Mouse (Mus musculus) thymus, adult 2 months (tissue): ENCODE data around the gene Rab37.

ENCODE experiments used
- CTCF ChIP-seq: fragments of 200-500 bp; IDR thresholded peaks from 2 replicates; pipeline ENCODE4 v1.5.1; 2012; ENCODE audit warnings: mild to moderate bottlenecking, control low read depth, low read length, moderate library complexity, borderline replicate concordance; ENCODE audit not compliant: control insufficient read depth, poor library complexity, insufficient read depth; ENCODE audit errors: extremely low read depth
- POLR2A ChIP-seq: fragments of 200-500 bp; IDR thresholded peaks from 2 replicates; pipeline ENCODE4 v1.6.1; 2012; ENCODE audit warnings: mild to moderate bottlenecking, low read length, control low read depth, moderate library complexity; ENCODE audit not compliant: control insufficient read depth, poor library complexity, insufficient read depth; ENCODE audit errors: extremely low read depth

DNA sequence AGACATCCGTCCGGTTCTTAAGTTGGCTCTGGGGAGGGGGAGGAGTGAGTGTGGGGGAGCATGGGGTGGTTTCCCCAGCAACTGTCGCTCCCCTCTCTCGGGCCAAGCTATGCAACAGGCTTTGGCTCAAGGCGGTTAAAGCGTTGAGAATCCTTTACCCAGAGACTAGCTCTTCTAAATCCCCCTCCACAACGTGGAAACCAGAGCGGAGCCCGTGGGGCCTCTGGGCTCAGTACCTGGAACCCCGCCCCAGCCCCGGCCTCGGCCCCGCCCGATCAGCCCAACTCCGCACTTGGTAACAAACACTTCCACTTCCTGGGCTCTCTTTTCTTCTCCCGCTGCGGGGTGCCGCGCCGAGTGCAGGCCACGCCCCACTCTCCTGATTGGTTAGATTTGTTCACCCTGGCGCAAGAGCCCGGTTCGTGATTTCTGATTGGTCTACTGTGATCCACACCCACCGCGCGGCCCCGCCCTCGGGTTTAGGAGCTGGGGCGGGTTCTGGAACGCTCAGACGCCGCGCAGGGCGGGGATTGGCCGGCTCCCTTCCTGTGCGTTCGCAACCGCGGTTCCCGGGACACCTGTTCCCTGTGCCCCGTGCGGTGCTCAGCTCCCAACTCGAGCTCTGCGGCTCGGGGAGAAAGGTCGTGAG is 71.7 kb downstream of the Rab37 start, which contains the start of gene Slc9a3r1:
- TF ChIP-seq CTCF (no peak), POLR2A (peak; percentile 100)
